Mouse (Mus musculus) small intestine, adult 2 months (tissue): ENCODE measurements at regions not wholly inside any gene's neighbourhood (a gene's known extent, or its start where the extent isn't known, plus 50 kb on each side); places are given as distances from the start of the nearest gene placed in this dataset.

ENCODE experiments used
- CTCF ChIP-seq: fragments of 200-500 bp; IDR thresholded peaks from 2 replicates; pipeline ENCODE4 v1.5.1; 2012; ENCODE audit warnings: low read depth, mild to moderate bottlenecking, control low read depth, inconsistent platforms, low read length, moderate library complexity, mixed read lengths; ENCODE audit not compliant: insufficient replicate concordance, insufficient read length; ENCODE audit errors: extremely low read depth
- POLR2A ChIP-seq: fragments of 200-500 bp; IDR thresholded peaks from 2 replicates; pipeline ENCODE4 v1.6.1; 2012; ENCODE audit warnings: low read depth, mild to moderate bottlenecking, control low read depth, inconsistent platforms, low read length, moderate library complexity

DNA sequence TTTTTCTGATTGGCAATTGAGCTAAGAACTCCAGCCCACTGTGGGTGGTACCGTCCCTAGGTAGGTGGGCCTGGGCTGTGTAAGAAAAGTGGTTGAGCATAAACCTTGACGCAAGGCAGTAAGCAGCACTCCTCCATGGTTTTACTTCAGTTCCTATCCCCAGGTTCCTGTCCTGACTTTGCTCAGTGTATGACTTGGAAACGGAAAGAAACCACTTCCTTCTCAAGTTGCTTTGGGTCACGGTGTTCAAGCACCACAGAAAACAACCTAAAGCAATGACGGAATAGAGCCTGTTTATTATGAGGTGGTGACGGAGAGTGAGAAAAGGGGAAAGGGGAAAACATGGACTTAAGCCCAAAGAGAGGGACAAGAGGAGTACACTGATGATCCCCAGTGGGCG lies 64.0 kb upstream of the Jak1 start:
- no peak for TF ChIP-seq POLR2A
- TF ChIP-seq CTCF, result no peak
